Mouse (Mus musculus) intestine, postnatal 0 days (tissue): ENCODE measurements around the gene Fbxl8. TPM values are rescaled to one million over a fixed set of nuclear protein-coding genes. Genes with fewer than 3 reads are reported as not detected.
A peak's percentile ranks its signal among the peaks of the same experiment; 100 is the strongest.
"Not testable (repeated sequence)": the region's sequence is repeated elsewhere in the genome, so short reads cannot be mapped to it uniquely, and the experiment has no call there.

Source experiments
- ATAC-seq: fragments of 200-750 bp; cut with Nextera tagmentation; 2 replicates; pipeline ENCODE4 v1.8.0; 2017; ENCODE audit warnings: mild to moderate bottlenecking, moderate TSS enrichment, moderate library complexity
- H3K27ac ChIP-seq: fragments of 300-500 bp; sonication (generic); 2 replicates; pipeline ENCODE4 v1.5.1; 2014; ENCODE audit warnings: mild to moderate bottlenecking, low read depth, low read length, moderate library complexity
- H3K27me3 ChIP-seq: fragments of 300-500 bp; sonication (generic); replicated peaks from 2 replicates; pipeline ENCODE4 v1.6.1; 2014; ENCODE audit warnings: low read length, mixed read lengths; ENCODE audit not compliant: control insufficient read depth, insufficient read depth
- H3K36me3 ChIP-seq: fragments of 300-500 bp; sonication (generic); 2 replicates; pipeline ENCODE4 v1.6.1; 2014; ENCODE audit warnings: mild to moderate bottlenecking, moderate library complexity; ENCODE audit not compliant: control insufficient read depth, insufficient read depth
- H3K4me1 ChIP-seq: fragments of 300-500 bp; sonication (generic); replicated peaks from 2 replicates; pipeline ENCODE4 v1.6.1; 2014; ENCODE audit warnings: antibody characterized with exemption, low read length, mixed read lengths; ENCODE audit not compliant: control insufficient read depth, insufficient read depth
- H3K4me2 ChIP-seq: fragments of 300-500 bp; sonication (generic); replicated peaks from 2 replicates; pipeline ENCODE4 v1.6.1; 2014; ENCODE audit warnings: low read depth, mild to moderate bottlenecking, moderate library complexity
- H3K4me3 ChIP-seq: fragments of 300-500 bp; sonication (generic); 2 replicates; pipeline ENCODE4 v1.5.1; 2014; ENCODE audit warnings: low read depth, low read length
- H3K9ac ChIP-seq: fragments of 300-500 bp; sonication (generic); 2 replicates; pipeline ENCODE4 v1.6.1; 2014; ENCODE audit warnings: mild to moderate bottlenecking, low read depth, low read length
- H3K9me3 ChIP-seq: fragments of 300-500 bp; sonication (generic); 2 replicates; pipeline ENCODE4 v1.6.1; 2016; ENCODE audit warnings: mixed run types; ENCODE audit not compliant: control insufficient read depth
- CTCF ChIP-seq: sonication (generic); IDR thresholded peaks from 2 replicates; pipeline ENCODE4 v1.5.1; 2016; ENCODE audit warnings: low read depth, mild to moderate bottlenecking, control low read depth, antibody characterized with exemption, moderate library complexity
- WGBS: fragments of 180-500 bp; shearing (Covaris S2); extraction: QIAGEN DNeasy Blood & Tissue Kit; methylation state at CpG from one replicate; pipeline ENCODE4 v1.1.7; 2014; 5-methylcytosine and 5-hydroxymethylcytosine counted together
- polyA plus RNA-seq: library from polyadenylated mRNA; unstranded; fragments of >200 nt; fragmentation: Nextera tagmentation; extraction: Ambion mirVana; gene quantifications from 2 replicates; pipeline ENCODE4 v1.2.1, GENCODE M21; 2015

The Fbxl8 gene
- polyA plus RNA-seq, 1 experiment from 2014 or later = 6.0 TPM

DNA sequence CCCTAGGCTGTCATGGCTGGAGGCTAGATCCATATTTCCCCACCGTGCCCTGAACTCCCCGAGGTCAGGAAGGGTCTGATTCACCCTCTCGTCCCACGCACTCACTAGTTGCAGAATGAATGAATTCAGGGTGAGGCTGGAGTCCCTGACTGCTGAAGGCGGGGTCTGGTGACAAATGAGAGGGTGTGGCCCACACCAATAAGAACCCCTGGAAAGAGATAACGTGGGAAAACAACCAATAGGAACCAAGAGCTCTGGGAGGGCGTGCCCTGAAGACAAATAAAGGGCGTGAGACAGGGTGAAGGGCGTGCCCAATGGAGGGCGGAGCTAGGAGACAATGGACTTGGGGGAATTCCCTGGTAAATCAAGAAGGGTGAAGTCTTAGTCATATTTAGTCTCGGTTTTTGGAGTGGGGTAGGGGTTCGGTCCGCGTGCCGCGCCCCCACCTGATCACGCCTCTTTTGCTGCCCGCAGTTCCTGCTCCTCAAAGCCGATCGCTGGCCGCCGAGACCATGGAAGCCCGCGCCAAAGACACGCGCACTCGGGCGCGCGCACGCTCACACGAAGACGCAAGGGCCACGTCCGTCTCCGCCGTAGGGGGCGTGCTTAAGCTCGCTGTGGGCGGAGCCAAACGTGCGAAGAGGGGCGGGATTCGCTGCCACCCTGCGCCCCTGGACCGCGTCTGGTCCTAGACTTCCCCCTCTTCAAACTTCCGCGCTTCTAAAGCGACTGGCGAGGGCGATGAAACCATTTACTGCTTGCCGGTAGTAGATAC lies 24.7 kb downstream of the Fbxl8 start:
- WGBS = under 1% methylated on average over 53 of the region's 53 CpGs
- Histone ChIP-seq H3K4me1 (peaks cover 13% of the 10 kb centered on the region; the same call in 1 of the 2 replicates), H3K4me2 (peak overlapping the region; percentile 88), H3K27me3 (peaks cover 12% of the 10 kb centered on the region), H3K27ac (peak overlapping the region; percentile 31; the same call in 1 of the 2 replicates), H3K9ac (peak overlapping the region; percentile 37; the same call in 1 of the 2 replicates), H3K4me3 (peak overlapping the region; percentile 64), H3K9me3 (no peaks in the 10 kb centered on the region), H3K36me3 (no peaks in the 10 kb centered on the region)
- ATAC-seq = peak; percentile 95
- peak; percentile 59 for TF ChIP-seq CTCF

DNA sequence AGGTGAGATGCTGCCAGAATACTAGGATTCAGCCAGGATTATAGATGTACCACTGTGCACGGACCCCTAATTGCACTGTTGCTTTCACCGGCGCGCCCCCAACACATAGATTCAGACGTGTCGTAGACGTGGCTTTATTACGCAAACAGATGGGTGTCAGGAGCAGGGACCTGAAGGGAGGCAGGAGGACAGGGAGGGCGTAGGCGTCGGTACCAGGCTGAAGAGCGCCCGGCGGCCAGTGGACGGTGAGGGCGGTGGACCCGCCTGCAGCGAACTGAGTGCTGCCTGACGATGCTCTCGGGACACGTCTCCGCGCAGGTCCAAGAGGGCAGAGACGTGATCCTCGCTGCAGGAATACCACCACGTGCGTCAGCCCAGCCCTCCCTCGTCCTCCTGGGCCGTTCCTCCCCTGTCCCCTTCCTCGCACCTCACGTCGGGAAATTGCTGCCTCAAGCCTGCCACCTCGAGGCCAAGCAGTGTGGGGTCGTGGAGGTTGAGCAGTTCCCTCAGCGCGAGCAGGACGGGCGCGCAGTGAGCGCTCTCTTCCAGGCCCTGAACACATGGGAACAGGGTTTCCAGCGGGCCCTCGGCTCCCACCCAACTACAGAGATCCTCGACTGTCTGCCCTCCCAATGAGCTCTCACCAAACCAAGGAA lies 25.5 kb downstream of the Fbxl8 start, which contains the start of gene 4931428F04Rik:
Gene 4931428F04Rik (minus strand): TSS at position 60 of the 656 bp plus-strand sequence.
- peak; percentile 82 for TF ChIP-seq CTCF
- Histone ChIP-seq H3K27ac (peak within 1 kb of the TSS; percentile 31; the same call in 1 of the 2 replicates), H3K27me3 (peaks cover 12% of the 10 kb centered on the region), H3K4me1 (peaks cover 13% of the 10 kb centered on the region; the same call in 1 of the 2 replicates), H3K9me3 (no peaks in the 10 kb centered on the region), H3K36me3 (no peaks in the 10 kb centered on the region), H3K4me2 (peak within 1 kb of the TSS; percentile 88), H3K4me3 (peak within 1 kb of the TSS; percentile 64), H3K9ac (peak within 1 kb of the TSS; percentile 37; the same call in 1 of the 2 replicates)
- WGBS = 3% methylated on average over 37 of the region's 43 CpGs
- peak; percentile 5 for ATAC-seq

DNA sequence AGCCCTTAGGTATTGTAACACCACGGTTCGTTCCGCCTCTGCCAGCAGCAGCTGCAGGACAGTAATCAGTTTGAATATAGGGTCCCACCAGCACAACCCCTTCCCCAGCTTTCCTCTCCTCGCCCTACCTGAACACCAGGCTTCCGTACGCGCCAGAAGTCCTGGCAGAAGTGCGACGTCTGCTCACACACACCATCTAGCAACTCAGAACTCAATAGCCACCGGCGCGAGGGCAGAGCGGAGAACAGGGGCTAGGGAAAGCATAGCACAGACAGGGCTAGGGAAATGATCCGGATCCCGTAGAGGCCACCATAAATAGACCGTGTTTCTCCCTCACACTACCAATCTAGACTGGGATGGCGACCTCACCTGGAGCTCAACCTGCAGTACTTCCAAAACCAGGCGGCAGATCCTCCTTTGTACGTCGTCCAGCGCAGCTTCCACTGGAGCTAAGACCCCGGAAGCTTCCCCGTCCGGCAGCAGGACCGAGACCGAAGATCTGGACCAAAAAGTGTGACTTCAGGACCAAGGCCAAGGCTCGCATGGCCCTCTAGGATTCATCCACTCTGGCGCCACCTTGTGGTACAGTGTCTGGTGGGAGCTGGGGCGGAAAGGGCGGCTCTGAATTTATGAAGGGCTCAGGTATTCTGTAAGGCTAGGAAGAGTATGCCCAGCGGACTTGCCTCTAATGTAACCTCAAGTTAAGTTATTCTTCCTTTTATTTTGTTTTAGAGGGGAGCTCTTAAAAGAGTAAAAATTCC lies 26.3 kb downstream of the Fbxl8 start:
- ATAC-seq = no peak
- Histone ChIP-seq H3K36me3 (no peaks in the 10 kb centered on the region), H3K9me3 (no peaks in the 10 kb centered on the region), H3K27me3 (peaks cover 12% of the 10 kb centered on the region), H3K4me3 (peak overlapping the region; percentile 64), H3K4me1 (peaks cover 13% of the 10 kb centered on the region; the same call in 1 of the 2 replicates), H3K9ac (no peak overlapping the region), H3K4me2 (peak overlapping the region; percentile 88), H3K27ac (no peak overlapping the region)
- TF ChIP-seq CTCF = peak; percentile 97
- 11% methylated on average over 31 of the region's 31 CpGs for WGBS

DNA sequence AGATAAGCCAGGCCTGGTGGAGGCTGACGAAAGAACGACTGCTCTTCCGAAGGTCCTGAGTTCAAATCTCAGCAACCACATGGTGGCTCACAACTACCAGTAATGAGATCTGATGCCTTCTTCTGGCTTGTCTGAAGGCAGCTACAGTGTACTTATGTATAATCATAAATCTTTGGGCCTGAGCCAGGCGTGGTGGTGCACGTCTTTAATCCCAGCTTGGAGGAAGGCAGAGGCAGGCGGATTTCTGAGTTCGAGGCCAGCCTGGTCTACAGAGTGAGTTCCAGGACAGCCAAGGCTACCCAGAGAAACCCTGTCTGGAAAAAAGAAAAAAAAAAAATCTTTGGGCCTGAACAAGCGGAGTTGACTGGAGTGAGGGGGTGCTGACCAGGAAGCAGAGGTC lies 26.9 kb downstream of the Fbxl8 start:
- H3K4me3 ChIP-seq, H3K4me2 ChIP-seq, H3K9ac ChIP-seq, ATAC-seq, H3K9me3 ChIP-seq, H3K27ac ChIP-seq, H3K36me3 ChIP-seq: not testable (repeated sequence)
- Histone ChIP-seq H3K4me1 (peaks cover 13% of the 10 kb centered on the region; the same call in 1 of the 2 replicates), H3K27me3 (peaks cover 12% of the 10 kb centered on the region)
- WGBS = 77% methylated on average over 8 of the region's 8 CpGs

DNA sequence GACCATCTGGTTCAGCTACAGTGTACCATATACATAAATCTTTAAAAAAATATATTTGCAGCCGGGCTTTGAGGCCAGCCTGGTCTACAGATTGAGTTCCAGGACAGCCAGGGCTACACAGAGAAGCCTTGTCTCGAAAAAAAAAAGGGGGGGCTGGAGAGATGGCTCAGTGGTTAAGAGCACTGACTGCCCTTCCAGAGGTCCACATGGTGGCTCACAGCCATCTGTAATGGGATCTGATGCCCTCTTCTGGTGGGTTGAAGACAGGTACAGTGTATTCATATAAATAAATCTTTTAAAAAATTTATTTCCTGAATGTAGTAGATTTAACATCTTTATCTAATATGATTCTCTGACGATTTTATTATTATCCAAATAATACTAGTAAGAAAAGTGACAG lies 27.4 kb downstream of the Fbxl8 start:
- not testable (repeated sequence) for H3K27ac ChIP-seq, H3K9me3 ChIP-seq, H3K36me3 ChIP-seq, H3K9ac ChIP-seq, H3K4me2 ChIP-seq, ATAC-seq, H3K4me3 ChIP-seq
- H3K27me3 ChIP-seq = peaks cover 12% of the 10 kb centered on the region
- WGBS = 68% methylated on average over 3 of the region's 3 CpGs
- peaks cover 13% of the 10 kb centered on the region; the same call in 1 of the 2 replicates for H3K4me1 ChIP-seq
- peak; percentile 39; the same call in 1 of the 2 replicates for TF ChIP-seq CTCF

DNA sequence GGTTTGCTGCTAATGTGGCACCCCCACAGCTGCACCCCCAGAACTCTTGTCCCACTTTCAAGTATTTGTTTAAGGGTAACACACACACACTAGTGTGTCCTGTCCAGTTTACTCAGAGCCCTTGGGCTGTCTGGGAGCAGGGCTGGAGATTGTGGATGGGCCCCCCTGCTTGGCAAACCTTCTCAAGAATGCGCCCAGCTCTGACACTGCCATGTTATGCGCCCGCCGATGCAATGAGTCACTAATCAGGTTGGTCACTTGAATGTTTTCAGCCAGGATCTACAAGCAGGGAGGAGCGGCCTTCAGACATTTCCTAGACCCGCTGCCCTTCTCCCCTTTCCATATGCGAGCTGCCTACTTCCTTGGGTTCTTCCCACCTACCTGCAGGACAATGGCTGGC lies 28.0 kb downstream of the Fbxl8 start:
- TF ChIP-seq CTCF = no peak
- Histone ChIP-seq H3K27me3 (peaks cover 12% of the 10 kb centered on the region), H3K4me3 (no peak overlapping the region), H3K4me2 (no peak overlapping the region), H3K9ac (no peak overlapping the region), H3K27ac (no peak overlapping the region), H3K9me3 (no peaks in the 10 kb centered on the region), H3K4me1 (peaks cover 13% of the 10 kb centered on the region), H3K36me3 (no peaks in the 10 kb centered on the region)
- WGBS = 78% methylated on average over 7 of the region's 7 CpGs
- no peak for ATAC-seq
